Mouse (Mus musculus) small intestine, adult 2 months (tissue): ENCODE results near the gene Gm17651.

ENCODE experiments used
- CTCF ChIP-seq: fragments of 200-500 bp; IDR thresholded peaks from 2 replicates; pipeline ENCODE4 v1.5.1; 2012; ENCODE audit warnings: low read depth, mild to moderate bottlenecking, control low read depth, inconsistent platforms, low read length, moderate library complexity, mixed read lengths; ENCODE audit not compliant: insufficient replicate concordance, insufficient read length; ENCODE audit errors: extremely low read depth
- POLR2A ChIP-seq: fragments of 200-500 bp; IDR thresholded peaks from 2 replicates; pipeline ENCODE4 v1.6.1; 2012; ENCODE audit warnings: low read depth, mild to moderate bottlenecking, control low read depth, inconsistent platforms, low read length, moderate library complexity

- TF ChIP-seq CTCF (no peak), POLR2A (no peak)
Measured at GRCm38 (mm10) chr3:97633456-97633855, 41.0 kb downstream of the Gm17651 start.
